Mouse (Mus musculus): ENCODE data around the gene Ero1lb. TPM values are rescaled to one million over a fixed set of nuclear protein-coding genes. Genes with fewer than 3 reads are reported as not detected.

Ero1lb gene
- total RNA-seq (2012; rRNA removed) = 17.0 and 20.4 TPM in 2 replicates
- total RNA-seq (2014; rRNA removed) = 34.8 and 36.6 TPM in 2 replicates
- 25.3 and 26.6 TPM in 2 replicates for polyA plus RNA-seq (2012; ENCODE audit: insufficient read length, low read depth)

GRCm38 (mm10) chr13:12565621-12566390, at the start of gene Ero1lb:
Gene Ero1lb, plus strand, starts transcription at chr13:12565874.
- Histone ChIP-seq H3K79me2 (replicated peaks; ENCODE audit: control insufficient read depth, extremely low read depth, insufficient read depth, poor library complexity, severe bottlenecking) (peaks cover 39% of the 10 kb centered on the region), H3K36me3 (replicated peaks in 1 of 2; ENCODE audit: control insufficient read depth in 1 of 2, insufficient read depth in 1 of 2, low read length in 1 of 2) (no peaks in the 10 kb centered on the region), H3K4me3 (replicated peaks in 1 of 3; ENCODE audit: low read depth in 2 of 3, low read length in 2 of 3, poor library complexity in 1 of 3) (peak within 1 kb of the TSS; percentile 70 to 93 (median 92)), H3K9me3 (replicated peaks; ENCODE audit: low read length) (no peaks in the 10 kb centered on the region), H3K4me2 (ENCODE audit: insufficient read depth, low read depth, poor library complexity, severe bottlenecking) (peak within 1 kb of the TSS; percentile 35), H3K4me1 (ENCODE audit: control insufficient read depth in 1 of 2, insufficient read depth in 2 of 2) (peaks cover 15 to 68% of the 10 kb centered on the region in 2 experiments), H3K27ac (ENCODE audit: insufficient read depth, low read depth) (peak within 1 kb of the TSS; percentile 1), H3K9ac (ENCODE audit: insufficient read depth, low read depth) (peak within 1 kb of the TSS; percentile 36), H3K27me3 (replicated peaks) (no peaks in the 10 kb centered on the region)
- dilution Hi-C loops (cut with MboI; ENCODE audit: extremely low pct_ligation_motif_present, extremely low pct_unique_long_range_greater_than_20kb, low sequenced_read_pairs) (no loop called here), in situ Hi-C loops (cut with MboI; ENCODE audit: low pct_ligation_motif_present, low pct_unique_long_range_greater_than_20kb, low sequenced_read_pairs) (no loop called here)
- TF ChIP-seq ZNF384 (IDR thresholded peaks at IDR 0.05; ENCODE audit: low read depth, low read length) = no peak
- no peak for TF ChIP-seq BHLHE40 (IDR thresholded peaks at IDR 0.05; ENCODE audit: low read depth, low read length)
- TF ChIP-seq MAFK (IDR thresholded peaks at IDR 0.05; ENCODE audit: insufficient replicate concordance, low read length) = no peak
- TF ChIP-seq NRF1 (IDR thresholded peaks at IDR 0.05; ENCODE audit: low read depth, low read length) = peak; percentile 51; the same call in 1 of the 2 replicates
- peak; percentile 95 for TF ChIP-seq POLR2A (IDR thresholded peaks at IDR 0.05; ENCODE audit: low read depth, low read length)
- TF ChIP-seq GABPA (IDR thresholded peaks at IDR 0.05; ENCODE audit: insufficient replicate concordance, low read depth, low read length) = peak; percentile 35; the same call in 1 of the 2 replicates
- peak; percentile 80; the same call in 1 of the 2 replicates for TF ChIP-seq CHD1 (IDR thresholded peaks at IDR 0.05; ENCODE audit: low read depth, low read length)
- TF ChIP-seq TBP (conservative IDR thresholded peaks at IDR 0.05; ENCODE audit: low read depth, low read length) = peak; percentile 67
- TF ChIP-seq RCOR1 (conservative IDR thresholded peaks at IDR 0.05; ENCODE audit: low read depth, low read length) = no peak
- TF ChIP-seq POLR2AphosphoS2 (IDR thresholded peaks at IDR 0.05; ENCODE audit: low read depth, low read length) = no peak
- TF ChIP-seq EP300 (IDR thresholded peaks at IDR 0.05; ENCODE audit: low read length) = no peak
- TF ChIP-seq MYC (IDR thresholded peaks at IDR 0.05; ENCODE audit: low read depth, low read length) = peak; percentile 4; the same call in 1 of the 2 replicates
- TF ChIP-seq ETS1 (conservative IDR thresholded peaks at IDR 0.05; ENCODE audit: low read depth, low read length) = peak; percentile 18; the same call in 1 of the 2 replicates
- TF ChIP-seq UBTF (IDR thresholded peaks at IDR 0.05; ENCODE audit: low read depth, low read length) = peak; percentile 90; the same call in 1 of the 2 replicates
- peak; percentile 14; the same call in 1 of the 2 replicates for TF ChIP-seq USF1 (IDR thresholded peaks at IDR 0.05; ENCODE audit: low read depth, low read length)
- 0 out of 4 replicates have a peak, but pooled peaks of 1 of the 2 experiments have one; percentile 24 for TF ChIP-seq CTCF (conservative IDR thresholded peaks at IDR 0.05 in 1 of 2, IDR thresholded peaks at IDR 0.05 in 1 of 2; ENCODE audit: low read depth in 2 of 2, low read length in 2 of 2)
- no peak for TF ChIP-seq JUND (conservative IDR thresholded peaks at IDR 0.05; ENCODE audit: low read depth, low read length)
- peak; percentile 72; the same call in 1 of the 2 replicates for TF ChIP-seq ELF1 (IDR thresholded peaks at IDR 0.05; ENCODE audit: low read depth, low read length)
- TF ChIP-seq SMC3 (IDR thresholded peaks at IDR 0.05; ENCODE audit: low read depth, low read length) = no peak
- peak; percentile 93 for TF ChIP-seq NELFE (IDR thresholded peaks at IDR 0.05; ENCODE audit: low read depth, low read length)
- TF ChIP-seq USF2 (conservative IDR thresholded peaks at IDR 0.05; ENCODE audit: low read depth, low read length) = no peak
- peak; percentile 67 for TF ChIP-seq IRF4 (IDR thresholded peaks at IDR 0.05; ENCODE audit: low read depth, low read length)
- TF ChIP-seq ZMIZ1 (IDR thresholded peaks at IDR 0.05; ENCODE audit: low read depth, low read length) = peak; percentile 90
- peak; percentile 95; the same call in 1 of the 2 replicates for TF ChIP-seq KAT2A (IDR thresholded peaks at IDR 0.05; ENCODE audit: insufficient replicate concordance, low read length)
- no peak for TF ChIP-seq JUN (IDR thresholded peaks at IDR 0.05; ENCODE audit: insufficient read depth, low read depth, low read length)
- no peak for TF ChIP-seq RAD21 (IDR thresholded peaks at IDR 0.05; ENCODE audit: low read depth, low read length)
- no peak for TF ChIP-seq ZC3H11A (IDR thresholded peaks at IDR 0.05; ENCODE audit: low read depth, low read length)
- no peak for TF ChIP-seq E2F4 (IDR thresholded peaks at IDR 0.05; ENCODE audit: insufficient replicate concordance, low read depth, low read length)
- peak; percentile 89 for TF ChIP-seq MAX (IDR thresholded peaks at IDR 0.05; ENCODE audit: low read length)
- 0 out of 2 replicates have a peak, but pooled peaks have one; percentile 14 for TF ChIP-seq CHD2 (IDR thresholded peaks at IDR 0.05; ENCODE audit: low read length)
- TF ChIP-seq MAZ (IDR thresholded peaks at IDR 0.05; ENCODE audit: low read depth, low read length) = peak; percentile 97
- TF ChIP-seq MXI1 (IDR thresholded peaks at IDR 0.05; ENCODE audit: low read depth, low read length) = peak; percentile 78
- peak; percentile 98 for TF ChIP-seq SIN3A (IDR thresholded peaks at IDR 0.05; ENCODE audit: low read length)
- no peak for TF ChIP-seq PAX5 (IDR thresholded peaks at IDR 0.05; ENCODE audit: low read length)
- peak; percentile 92 for TF ChIP-seq TCF12 (IDR thresholded peaks at IDR 0.05; ENCODE audit: low read depth, low read length)
- TF ChIP-seq HCFC1 (IDR thresholded peaks at IDR 0.05; ENCODE audit: low read depth, low read length) = peak; percentile 98
- TF ChIP-seq MEF2A (IDR thresholded peaks at IDR 0.05; ENCODE audit: borderline replicate concordance, low read depth, low read length) = peak; percentile 48; the same call in 1 of the 2 replicates
- no peak for TF ChIP-seq ZKSCAN1 (IDR thresholded peaks at IDR 0.05; ENCODE audit: borderline replicate concordance, low read depth, low read length)
- DNase-seq (ENCODE audit: extremely low read depth) = peak; percentile 99
